ENCODE assay signal across 20 mouse cellular contexts in the genomic region with DNA sequence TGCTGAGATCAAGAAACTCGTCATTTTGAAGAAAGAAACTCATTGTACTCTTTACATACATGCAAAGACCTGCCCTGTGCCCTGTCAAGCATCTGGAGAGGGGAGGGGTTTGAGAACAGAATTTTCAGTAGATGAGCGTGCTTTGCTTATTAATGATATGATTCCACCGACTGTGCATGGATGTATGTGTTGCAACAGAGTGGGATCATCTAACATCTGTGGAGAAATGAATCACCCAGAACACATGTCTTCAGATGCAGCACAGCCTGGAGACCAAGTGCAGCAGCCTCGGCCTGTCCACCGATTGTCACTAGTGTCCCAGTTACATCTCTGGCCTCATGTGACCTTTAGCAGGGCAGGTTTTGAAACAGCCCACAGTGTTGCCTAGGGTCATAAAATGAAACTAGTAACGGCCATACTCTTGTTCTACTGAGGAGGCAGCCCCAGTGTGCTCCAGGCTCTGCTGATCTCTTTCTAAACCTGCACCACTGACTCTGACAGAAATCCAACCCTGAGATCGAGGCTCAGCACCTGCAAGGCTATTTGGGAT. TPM values are rescaled to one million over a fixed set of nuclear protein-coding genes. Genes with fewer than 3 reads are reported as not detected.
DNase-seq lines count a peak whose midpoint lies in the region; ATAC-seq lines count a peak whose summit lies in the region.
"Had no signal": no experiment of that assay in that cellular context is flagged by ENCODE, and none has a peak within 500 bp of the region (broad histone marks: within the 10 kb centered on the region; RNA-seq: fewer than 3 reads in every experiment).

No protein-coding gene starts in this region.

- H3K27ac ChIP-seq in forebrain, embryonic 16.5 days (ENCODE audit: low read length) = peak overlapping the region; percentile 80
- no peak overlapping the region for H3K27ac ChIP-seq in forebrain, embryonic 14.5 days (ENCODE audit: low read depth, low read length)
- no peak overlapping the region for H3K27ac ChIP-seq in liver, embryonic 16.5 days (ENCODE audit: low read length)
- H3K27ac ChIP-seq: embryonic facial prominence, embryonic 12.5 days; heart, embryonic 15.5 days; hindbrain, embryonic 13.5 days; hindbrain, postnatal 0 days had no signal

- no peak for ATAC-seq in forebrain, embryonic 16.5 days
- ATAC-seq in forebrain, embryonic 14.5 days = no peak
- ATAC-seq in liver, embryonic 16.5 days (ENCODE audit: low read depth) = 0 out of 2 replicates have a peak, but pooled peaks have one; percentile 28
- ATAC-seq: CD4-positive, CD25-positive, alpha-beta regulatory T cell, adult 4 months; hindbrain, postnatal 0 days had no signal

- H3K4me1 ChIP-seq in forebrain, embryonic 16.5 days (replicated peaks; ENCODE audit: control insufficient read depth, insufficient read depth, low read length) = peaks cover 3% of the 10 kb centered on the region
- no peaks in the 10 kb centered on the region for H3K4me1 ChIP-seq in forebrain, embryonic 14.5 days (ENCODE audit: control insufficient read depth, insufficient read depth, low read length)
- H3K4me1 ChIP-seq in liver, embryonic 16.5 days (ENCODE audit: control insufficient read depth, low read depth, low read length) = no peaks in the 10 kb centered on the region; the same call in 1 of the 2 replicates
- H3K4me1 ChIP-seq: embryonic facial prominence, embryonic 12.5 days; heart, embryonic 15.5 days had no signal

- no peak overlapping the region for H3K4me2 ChIP-seq in forebrain, embryonic 16.5 days (ENCODE audit: low read length)
- H3K4me2 ChIP-seq in forebrain, embryonic 14.5 days (ENCODE audit: low read length) = no peak overlapping the region
- no peak overlapping the region for H3K4me2 ChIP-seq in liver, embryonic 16.5 days (ENCODE audit: low read depth, low read length)
- H3K4me2 ChIP-seq: embryonic facial prominence, embryonic 12.5 days; heart, embryonic 11.5 days; heart, embryonic 15.5 days; hindbrain, embryonic 13.5 days had no signal

- no peaks in the 10 kb centered on the region for H3K27me3 ChIP-seq in forebrain, embryonic 16.5 days (replicated peaks; ENCODE audit: control insufficient read depth, insufficient read depth, low read length)
- H3K27me3 ChIP-seq in forebrain, embryonic 14.5 days (replicated peaks; ENCODE audit: control insufficient read depth, insufficient read depth, low read length) = no peaks in the 10 kb centered on the region
- no peaks in the 10 kb centered on the region for H3K27me3 ChIP-seq in liver, embryonic 16.5 days (ENCODE audit: control insufficient read depth, insufficient read depth, low read depth, low read length)
- H3K27me3 ChIP-seq: embryonic facial prominence, embryonic 12.5 days; hindbrain, embryonic 13.5 days had no signal

- 67% methylated on average over 7 of the region's 7 CpGs for WGBS in forebrain, embryonic 16.5 days
- 72% methylated on average over 7 of the region's 7 CpGs for WGBS in forebrain, embryonic 14.5 days
- WGBS in liver, embryonic 16.5 days (ENCODE audit: insufficient replicate concordance) = 51% methylated on average over 7 of the region's 7 CpGs

- no peaks in the 10 kb centered on the region for H3K9me3 ChIP-seq in forebrain, embryonic 16.5 days (ENCODE audit: control insufficient read depth, low read length)
- H3K9me3 ChIP-seq in forebrain, embryonic 14.5 days (replicated peaks; ENCODE audit: control insufficient read depth, low read length) = no peaks in the 10 kb centered on the region
- no peaks in the 10 kb centered on the region for H3K9me3 ChIP-seq in liver, embryonic 16.5 days (replicated peaks; ENCODE audit: control insufficient read depth, low read length)
- H3K9me3 ChIP-seq: embryonic facial prominence, embryonic 12.5 days; G1E; heart, embryonic 15.5 days; hindbrain, embryonic 13.5 days had no signal

- no peak for DNase-seq in forebrain, embryonic 14.5 days (ENCODE audit: low spot score)
- DNase-seq in liver (no peak), NIH3T3 (ENCODE audit: low read depth) (peak; percentile 49)
- no peak for DNase-seq in thymus, postnatal 0 days (ENCODE audit: low spot score)
- DNase-seq: adrenal gland, postnatal 14 days; cerebellum, adult 11-12 months; cerebellum, adult 9-10 months; cerebellum, postnatal 25 days; gastrocnemius, postnatal 10 days; heart, adult 18-20 months; heart, postnatal 14 days had no signal

- H3K4me3 ChIP-seq in forebrain, embryonic 16.5 days (replicated peaks; ENCODE audit: low read length) = no peak overlapping the region
- no peak overlapping the region for H3K4me3 ChIP-seq in forebrain, embryonic 14.5 days (ENCODE audit: low read depth, low read length)
- no peak overlapping the region for H3K4me3 ChIP-seq in liver, embryonic 16.5 days (ENCODE audit: low read depth, low read length)
- H3K4me3 ChIP-seq: embryonic facial prominence, embryonic 12.5 days; heart, embryonic 15.5 days; hindbrain, embryonic 13.5 days had no signal

- no peak overlapping the region for H3K9ac ChIP-seq in forebrain, embryonic 16.5 days (replicated peaks; ENCODE audit: low read depth, low read length)
- H3K9ac ChIP-seq in forebrain, embryonic 14.5 days (ENCODE audit: low read length) = no peak overlapping the region
- no peak overlapping the region for H3K9ac ChIP-seq in liver, embryonic 16.5 days (ENCODE audit: low read depth, low read length)
- H3K9ac ChIP-seq: embryonic facial prominence, embryonic 12.5 days; heart, embryonic 15.5 days; hindbrain, embryonic 13.5 days had no signal

- H3K36me3 ChIP-seq in forebrain, embryonic 16.5 days (ENCODE audit: control insufficient read depth, insufficient read depth) = no peaks in the 10 kb centered on the region
- H3K36me3 ChIP-seq in forebrain, embryonic 14.5 days (ENCODE audit: control insufficient read depth, insufficient read depth, low read length) = no peaks in the 10 kb centered on the region
- H3K36me3 ChIP-seq in liver, embryonic 16.5 days (ENCODE audit: control insufficient read depth, insufficient read depth) = no peaks in the 10 kb centered on the region
- H3K36me3 ChIP-seq: embryonic facial prominence, embryonic 12.5 days; G1E; heart, embryonic 15.5 days; hindbrain, embryonic 13.5 days had no signal

RNA-seq across cellular contexts. Expression of a gene that starts 16.2 kb away (rescaled TPM):
- 0.53 TPM in 1 of 2 replicates, not detected in the other for polyA plus RNA-seq in forebrain, embryonic 16.5 days (2015; fragmentation: Nextera tagmentation; extraction: Ambion mirVana)
- polyA plus RNA-seq in forebrain, embryonic 14.5 days (2014; fragmentation: Nextera tagmentation; extraction: Ambion mirVana) = 0.32 and 0.38 TPM in 2 replicates
- 472 and 497 TPM in 2 replicates for polyA plus RNA-seq in liver, embryonic 16.5 days (2015; fragmentation: Nextera tagmentation; extraction: Ambion mirVana)
- 0.83 and 0.84 TPM in 2 replicates for polyA plus RNA-seq in thymus, postnatal 0 days (2015; fragmentation: Nextera tagmentation; extraction: Ambion mirVana)
- polyA plus RNA-seq: CD4-positive, CD25-positive, alpha-beta regulatory T cell, adult 4 months; embryonic facial prominence, embryonic 12.5 days; G1E; hindbrain, embryonic 13.5 days had no signal

Comparison
In these comparisons a context has a peak if more than half of its experiments do, and no peak if none do; other contexts are left out.
1. RNA of a gene that starts 16.2 kb away (polyA plus RNA-seq): 472 to 497 TPM in liver, embryonic 16.5 days; 0.83 to 0.84 TPM in thymus, postnatal 0 days, 0.53 TPM in forebrain, embryonic 16.5 days and 0.32 to 0.38 TPM in forebrain, embryonic 14.5 days; every median in the first group is over 100 times any median in the second.